Mouse (Mus musculus): ENCODE results near the gene Zdhhc12. TPM values are rescaled to one million over a fixed set of nuclear protein-coding genes. Genes with fewer than 3 reads are reported as not detected.

Gene Zdhhc12
- polyA plus RNA-seq, 1 experiment from 2014 or later = 26.9 TPM

DNA sequence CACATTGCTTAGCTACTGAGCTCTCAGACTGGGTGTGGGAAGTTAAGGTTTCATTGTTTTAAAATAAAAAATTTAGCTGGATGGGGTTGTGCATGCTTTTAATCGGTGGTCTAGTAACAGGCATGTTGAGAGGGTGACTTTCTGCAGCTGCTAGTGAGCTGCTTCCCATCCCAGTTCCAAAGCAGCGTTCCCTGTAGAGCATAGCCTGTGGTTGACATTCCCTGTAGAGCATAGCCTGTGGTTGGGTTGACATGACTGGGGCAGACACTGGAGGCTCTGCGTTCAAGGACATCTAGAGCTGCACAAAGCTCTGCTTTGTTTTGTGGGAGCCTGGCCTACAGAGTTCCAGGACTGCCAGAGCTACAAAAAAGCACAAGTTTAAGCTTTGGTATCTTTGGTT, 20.2 kb downstream of the Zdhhc12 start:
- no peaks in the 10 kb centered on the region for H3K9me3 ChIP-seq (replicated peaks; ENCODE audit: control insufficient read depth, low read length, poor library complexity, severe bottlenecking)
- peaks cover 13% of the 10 kb centered on the region for H3K4me1 ChIP-seq (ENCODE audit: control insufficient read depth, insufficient read depth, low read length)
- H3K9ac ChIP-seq (ENCODE audit: low read depth, low read length) = no peak overlapping the region
- 0 out of 2 replicates have a peak, but pooled peaks cover 10% of the 10 kb centered on the region for H3K36me3 ChIP-seq (ENCODE audit: control insufficient read depth, insufficient read depth, low read length)
- H3K27ac ChIP-seq (ENCODE audit: low read length) = no peak overlapping the region
- H3K27me3 ChIP-seq (ENCODE audit: control insufficient read depth, insufficient read depth, low read depth, low read length) = no peaks in the 10 kb centered on the region
- 85% methylated on average over 3 of the region's 3 CpGs for WGBS
- H3K4me3 ChIP-seq (ENCODE audit: low read depth, low read length) = no peak overlapping the region
- no peak for ATAC-seq
- H3K4me2 ChIP-seq (ENCODE audit: low read length) = no peak overlapping the region

- WGBS = 77% methylated on average over 7 of the region's 7 CpGs
- peaks cover 16% of the 10 kb centered on the region for H3K4me1 ChIP-seq (ENCODE audit: control insufficient read depth, insufficient read depth, low read length)
- no peak for ATAC-seq
Observed at GRCm38 (mm10) chr2:30072875-30073274, 20.6 kb downstream of the Zdhhc12 start.

DNA sequence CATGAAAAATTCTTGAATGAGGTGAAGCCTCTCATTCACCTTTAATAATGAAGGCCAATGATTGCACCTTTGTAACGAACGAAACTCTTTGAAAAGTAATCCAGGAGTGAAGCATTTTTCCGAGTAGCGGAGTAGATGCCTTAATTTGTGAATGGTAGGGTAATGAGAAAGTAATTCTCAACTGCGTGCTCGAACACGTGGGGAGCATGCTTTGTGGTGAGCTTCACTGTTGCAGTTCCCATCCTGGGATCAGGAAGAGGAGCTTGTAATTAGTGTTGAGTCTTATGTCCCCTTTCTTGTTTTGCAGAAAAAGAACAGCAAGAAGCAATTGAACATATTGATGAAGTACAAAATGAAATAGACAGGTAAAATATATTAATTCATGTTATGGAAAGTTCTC, 25.5 kb downstream of the Zdhhc12 start:
- peaks cover 19% of the 10 kb centered on the region for H3K4me1 ChIP-seq (ENCODE audit: control insufficient read depth, insufficient read depth, low read length)
- 21% methylated on average over 7 of the region's 7 CpGs for WGBS
- ATAC-seq = no peak
- peak overlapping the region; percentile 67 for H3K4me2 ChIP-seq (ENCODE audit: low read length)
- H3K9ac ChIP-seq (ENCODE audit: low read depth, low read length) = peak overlapping the region; percentile 99
- H3K36me3 ChIP-seq (ENCODE audit: control insufficient read depth, insufficient read depth, low read length) = 0 out of 2 replicates have a peak, but pooled peaks cover 10% of the 10 kb centered on the region
- no peak overlapping the region for H3K27ac ChIP-seq (ENCODE audit: low read length)
- H3K4me3 ChIP-seq (ENCODE audit: low read depth, low read length) = peak overlapping the region; percentile 98
- no peaks in the 10 kb centered on the region for H3K27me3 ChIP-seq (ENCODE audit: control insufficient read depth, insufficient read depth, low read depth, low read length)
- no peaks in the 10 kb centered on the region for H3K9me3 ChIP-seq (replicated peaks; ENCODE audit: control insufficient read depth, low read length, poor library complexity, severe bottlenecking)

More at GRCm38 (mm10) chr2:30072875-30073274, 20.6 kb downstream of the Zdhhc12 start:
- Histone ChIP-seq H3K4me2 (ENCODE audit: low read length) (no peak overlapping the region), H3K27me3 (ENCODE audit: control insufficient read depth, insufficient read depth, low read depth, low read length) (no peaks in the 10 kb centered on the region), H3K36me3 (ENCODE audit: control insufficient read depth, insufficient read depth, low read length) (0 out of 2 replicates have a peak, but pooled peaks cover 10% of the 10 kb centered on the region), H3K4me3 (ENCODE audit: low read depth, low read length) (no peak overlapping the region), H3K9me3 (replicated peaks; ENCODE audit: control insufficient read depth, low read length, poor library complexity, severe bottlenecking) (no peaks in the 10 kb centered on the region), H3K27ac (ENCODE audit: low read length) (no peak overlapping the region), H3K9ac (ENCODE audit: low read depth, low read length) (no peak overlapping the region)

- H3K27me3 ChIP-seq (ENCODE audit: control insufficient read depth, insufficient read depth, low read depth, low read length) = no peaks in the 10 kb centered on the region
- H3K36me3 ChIP-seq (ENCODE audit: control insufficient read depth, insufficient read depth, low read length) = 0 out of 2 replicates have a peak, but pooled peaks cover 7% of the 10 kb centered on the region
- peaks cover 23% of the 10 kb centered on the region for H3K4me1 ChIP-seq (ENCODE audit: control insufficient read depth, insufficient read depth, low read length)
- H3K9me3 ChIP-seq (replicated peaks; ENCODE audit: control insufficient read depth, low read length, poor library complexity, severe bottlenecking) = no peaks in the 10 kb centered on the region
- H3K27ac ChIP-seq (ENCODE audit: low read length) = peak overlapping the region; percentile 100
- peak overlapping the region; percentile 67 for H3K4me2 ChIP-seq (ENCODE audit: low read length)
- H3K4me3 ChIP-seq (ENCODE audit: low read depth, low read length) = peak overlapping the region; percentile 98
- peak overlapping the region; percentile 99 for H3K9ac ChIP-seq (ENCODE audit: low read depth, low read length)
- under 1% methylated on average over 49 of the region's 69 CpGs for WGBS
- ATAC-seq = peak; percentile 49
Observed at GRCm38 (mm10) chr2:30067031-30067888, 26.2 kb downstream of the Zdhhc12 start.

DNA sequence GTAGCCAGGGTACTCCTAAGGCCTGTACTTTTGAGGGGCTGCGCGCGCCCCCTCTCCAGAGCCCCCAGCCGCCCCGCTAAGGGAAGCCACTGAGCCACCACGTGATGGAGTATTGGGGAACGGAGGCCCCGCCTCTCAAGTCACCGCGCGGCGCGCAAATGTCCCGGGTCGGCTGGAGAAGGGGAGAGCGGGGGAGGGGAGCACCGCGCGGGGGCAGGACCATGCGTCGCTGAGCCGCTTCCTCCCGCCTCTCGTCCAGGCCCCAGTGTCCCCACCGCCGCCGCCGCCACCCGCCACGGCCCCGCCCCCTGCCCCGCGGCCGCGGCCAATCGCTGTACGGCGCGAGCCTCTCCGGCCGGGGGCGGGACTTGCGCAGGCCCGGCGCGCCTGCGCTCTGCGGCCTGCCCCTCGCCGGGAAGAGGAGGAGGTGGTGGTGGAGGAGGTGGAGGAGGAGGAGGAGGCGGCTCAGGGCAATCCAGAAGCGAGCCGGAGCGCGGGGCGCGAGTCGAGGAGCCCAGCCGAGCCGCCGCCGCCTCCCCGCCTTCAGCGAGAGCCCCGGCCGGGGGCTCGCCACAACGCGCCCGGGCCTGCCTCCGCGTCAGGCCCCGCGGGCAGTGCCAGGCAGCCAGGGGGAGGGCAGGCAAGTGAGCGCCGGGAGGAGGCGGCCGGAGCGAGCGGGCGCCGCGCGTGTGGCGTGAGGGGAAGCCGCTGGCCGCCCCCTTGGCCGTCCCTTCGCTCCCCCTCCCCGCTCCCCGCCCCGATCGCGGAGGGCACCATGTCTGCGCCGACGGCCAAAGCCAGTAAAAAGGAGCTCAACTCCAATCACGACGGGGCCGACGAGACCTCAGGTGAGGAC, 27.2 kb downstream of the Zdhhc12 start:
- Histone ChIP-seq H3K9ac (ENCODE audit: low read depth, low read length) (peak overlapping the region; percentile 99), H3K4me3 (ENCODE audit: low read depth, low read length) (peak overlapping the region; percentile 98), H3K9me3 (replicated peaks; ENCODE audit: control insufficient read depth, low read length, poor library complexity, severe bottlenecking) (no peaks in the 10 kb centered on the region), H3K4me2 (ENCODE audit: low read length) (peak overlapping the region; percentile 46), H3K4me1 (ENCODE audit: control insufficient read depth, insufficient read depth, low read length) (peaks cover 30% of the 10 kb centered on the region), H3K27ac (ENCODE audit: low read length) (peak overlapping the region; percentile 100), H3K27me3 (ENCODE audit: control insufficient read depth, insufficient read depth, low read depth, low read length) (no peaks in the 10 kb centered on the region), H3K36me3 (ENCODE audit: control insufficient read depth, insufficient read depth, low read length) (0 out of 2 replicates have a peak, but pooled peaks cover 7% of the 10 kb centered on the region)
- under 1% methylated on average over 41 of the region's 101 CpGs for WGBS
- ATAC-seq = peak; percentile 95

- Histone ChIP-seq H3K27me3 (ENCODE audit: control insufficient read depth, insufficient read depth, low read depth, low read length) (peaks cover 3% of the 10 kb centered on the region; the same call in 1 of the 2 replicates), H3K9me3 (replicated peaks; ENCODE audit: control insufficient read depth, low read length, poor library complexity, severe bottlenecking) (no peaks in the 10 kb centered on the region), H3K9ac (ENCODE audit: low read depth, low read length) (no peak overlapping the region), H3K4me2 (ENCODE audit: low read length) (no peak overlapping the region), H3K4me3 (ENCODE audit: low read depth, low read length) (no peak overlapping the region), H3K36me3 (ENCODE audit: control insufficient read depth, insufficient read depth, low read length) (no peaks in the 10 kb centered on the region), H3K27ac (ENCODE audit: low read length) (no peak overlapping the region), H3K4me1 (ENCODE audit: control insufficient read depth, insufficient read depth, low read length) (peaks cover 30% of the 10 kb centered on the region)
- no peak for ATAC-seq
- WGBS = 39% methylated on average over 3 of the region's 3 CpGs
Observed at GRCm38 (mm10) chr2:30064298-30064697, 29.1 kb downstream of the Zdhhc12 start.

- Histone ChIP-seq H3K27ac (ENCODE audit: low read length) (no peak overlapping the region), H3K9ac (ENCODE audit: low read depth, low read length) (no peak overlapping the region), H3K4me1 (ENCODE audit: control insufficient read depth, insufficient read depth, low read length) (peaks cover 30% of the 10 kb centered on the region), H3K36me3 (ENCODE audit: control insufficient read depth, insufficient read depth, low read length) (no peaks in the 10 kb centered on the region), H3K4me2 (ENCODE audit: low read length) (peak overlapping the region; percentile 97; the same call in 1 of the 2 replicates), H3K9me3 (replicated peaks; ENCODE audit: control insufficient read depth, low read length, poor library complexity, severe bottlenecking) (no peaks in the 10 kb centered on the region), H3K4me3 (ENCODE audit: low read depth, low read length) (no peak overlapping the region), H3K27me3 (ENCODE audit: control insufficient read depth, insufficient read depth, low read depth, low read length) (peaks cover 3% of the 10 kb centered on the region; the same call in 1 of the 2 replicates)
- 20% methylated on average over 2 of the region's 3 CpGs for WGBS
- ATAC-seq = no peak
Observed at GRCm38 (mm10) chr2:30063791-30064190, 29.7 kb downstream of the Zdhhc12 start.

GRCm38 (mm10) chr2:30063235-30063634, 30.2 kb downstream of the Zdhhc12 start:
- no peak for ATAC-seq
- H3K9me3 ChIP-seq (replicated peaks; ENCODE audit: control insufficient read depth, low read length, poor library complexity, severe bottlenecking) = no peaks in the 10 kb centered on the region
- H3K27me3 ChIP-seq (ENCODE audit: control insufficient read depth, insufficient read depth, low read depth, low read length) = peaks cover 3% of the 10 kb centered on the region; the same call in 1 of the 2 replicates
- 4% methylated on average over 8 of the region's 8 CpGs for WGBS
- H3K4me3 ChIP-seq (ENCODE audit: low read depth, low read length) = peak overlapping the region; percentile 41
- H3K9ac ChIP-seq (ENCODE audit: low read depth, low read length) = peak overlapping the region; percentile 52
- H3K4me2 ChIP-seq (ENCODE audit: low read length) = peak overlapping the region; percentile 97
- peaks cover 26% of the 10 kb centered on the region for H3K4me1 ChIP-seq (ENCODE audit: control insufficient read depth, insufficient read depth, low read length)
- H3K27ac ChIP-seq (ENCODE audit: low read length) = 0 out of 2 replicates have a peak overlapping the region, but pooled peaks have one; percentile 73
- H3K36me3 ChIP-seq (ENCODE audit: control insufficient read depth, insufficient read depth, low read length) = no peaks in the 10 kb centered on the region
